ENCODE assay signal across 8 mouse cellular contexts in genomic region chr17:69156522-69157100, GRCm38 (mm10).
A peak's percentile ranks its signal among the peaks of the same experiment; 100 is the strongest.
DNase-seq lines count a peak whose midpoint lies in the region; ATAC-seq and TF ChIP-seq lines count a peak whose summit lies in the region.

No protein-coding gene starts in this region.

- intact Hi-C loops in heart, postnatal 36 days (cut with DNase I): loop anchor here (10.0 kb wide), 2 partner anchors 98 to 188 kb away; no protein-coding TSS in a partner anchor
- intact Hi-C loops in left cerebral cortex, adult 2 months (cut with DNase I): loop anchor here (5.0 kb wide), 3 partner anchors 51 to 226 kb away; partner anchors contain the start of genes Epb41l3 and Zbtb14

- H3K4me3 ChIP-seq in forebrain, embryonic 14.5 days (ENCODE audit: low read depth, low read length): peak overlapping the region; percentile 84
- H3K4me3 ChIP-seq in left cerebral cortex, adult 2 months: peak overlapping the region; percentile 96

- H3K27me3 ChIP-seq in forebrain, embryonic 14.5 days (replicated peaks; ENCODE audit: control insufficient read depth, insufficient read depth, low read length): no peaks in the 10 kb centered on the region

- ATAC-seq in forebrain, embryonic 14.5 days: peak; percentile 91

- H3K4me2 ChIP-seq in forebrain, embryonic 14.5 days (ENCODE audit: low read length): peak overlapping the region; percentile 82

- no peak for TF ChIP-seq CTCF in brain, embryonic 14.5 days (IDR thresholded peaks at IDR 0.05; ENCODE audit: borderline replicate concordance, extremely low read depth, insufficient read depth, insufficient read length)
- no peak for TF ChIP-seq CTCF in left cerebral cortex, adult 2 months (IDR thresholded peaks at IDR 0.05)

- peak overlapping the region; percentile 87 for H3K9ac ChIP-seq in forebrain, embryonic 14.5 days (ENCODE audit: low read length)

- peak; percentile 61; the same call in 1 of the 2 replicates for TF ChIP-seq POLR2A in brain, embryonic 14.5 days (IDR thresholded peaks at IDR 0.05; ENCODE audit: borderline replicate concordance, extremely low read depth, insufficient read depth, insufficient read length, poor library complexity, severe bottlenecking)

- H3K36me3 ChIP-seq in forebrain, embryonic 14.5 days (ENCODE audit: control insufficient read depth, insufficient read depth, low read length): no peaks in the 10 kb centered on the region

- peak overlapping the region; percentile 65; the same call in 1 of the 2 replicates for H3K27ac ChIP-seq in forebrain, embryonic 14.5 days (ENCODE audit: low read depth, low read length)
- peak overlapping the region; percentile 94 for H3K27ac ChIP-seq in left cerebral cortex, adult 2 months

- WGBS in forebrain, embryonic 14.5 days: under 1% methylated on average over 42 of the region's 58 CpGs

- DNase-seq in NIH3T3 (ENCODE audit: low read depth): peak; percentile 86
- peak; percentile 76 for DNase-seq in brain, embryonic 14.5 days (ENCODE audit: low read depth)
- DNase-seq in forebrain, embryonic 14.5 days (ENCODE audit: low spot score): peak; percentile 66
- DNase-seq in heart, postnatal 36 days: peak; percentile 37 to 58
- peak; percentile 70 to 77 for DNase-seq in left cerebral cortex, adult 2 months (ENCODE audit: extremely low spot score in 1 of 2, low spot score in 2 of 2)
- DNase-seq in lung, postnatal 4 days: peak; percentile 48 to 59
- DNase-seq in right cerebral cortex, postnatal 36 days (ENCODE audit: low spot score in 2 of 2): peak; percentile 39 to 46
- DNase-seq in c-Kit-positive CD71-positive TER-119-positive erythroid progenitor cells, embryonic 14.5 days (ENCODE audit: low spot score): no peak

- H3K9me3 ChIP-seq in forebrain, embryonic 14.5 days (replicated peaks; ENCODE audit: control insufficient read depth, low read length): no peaks in the 10 kb centered on the region

- no peaks in the 10 kb centered on the region for H3K4me1 ChIP-seq in forebrain, embryonic 14.5 days (ENCODE audit: control insufficient read depth, insufficient read depth, low read length)
